ENCODE assay signal across 32 mouse cellular contexts in the genomic region with DNA sequence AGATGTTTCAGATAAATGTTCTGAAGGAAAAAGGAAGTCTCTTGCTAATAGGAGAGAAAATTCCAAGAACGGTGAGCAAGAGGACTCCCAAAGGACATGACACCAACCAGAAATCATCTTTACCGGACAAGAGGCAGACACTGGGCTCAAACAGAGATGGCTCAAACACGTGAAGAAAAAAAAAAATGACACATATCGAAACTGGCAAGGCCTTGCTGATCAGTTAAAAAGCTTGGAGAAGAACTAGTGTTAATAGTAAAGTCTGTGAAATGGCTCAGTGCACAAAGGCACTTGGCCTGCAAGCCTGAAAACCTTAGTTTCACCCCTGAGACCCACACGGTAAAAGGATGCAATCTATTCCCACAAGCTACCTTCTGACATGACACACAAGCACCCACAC. TPM values are rescaled to one million over a fixed set of nuclear protein-coding genes. Genes with fewer than 3 reads are reported as not detected.
"Had no signal": no experiment of that assay in that cellular context is flagged by ENCODE, and none has a peak within 500 bp of the region (broad histone marks: within the 10 kb centered on the region; RNA-seq: fewer than 3 reads in every experiment).

No protein-coding gene starts in this region.

- H3K27me3 ChIP-seq: embryonic facial prominence, embryonic 12.5 days; embryonic facial prominence, embryonic 13.5 days; embryonic facial prominence, embryonic 15.5 days; forebrain, embryonic 12.5 days; forebrain, embryonic 13.5 days; forebrain, embryonic 15.5 days had no signal

- ATAC-seq: forebrain, embryonic 13.5 days; forebrain, embryonic 14.5 days; forebrain, embryonic 15.5 days; forebrain, embryonic 16.5 days; forebrain, postnatal 0 days had no signal

- DNase-seq: cerebellum, adult 9-10 months; cerebellum, adult 9-11 months; cerebellum, postnatal 10 days; cerebellum, postnatal 14 days; cerebellum, postnatal 25 days; cerebellum, postnatal 36 days; embryo, embryonic 11 days; forebrain, postnatal 0 days; gastrocnemius, adult 2 months; gastrocnemius, postnatal 10 days; gastrocnemius, postnatal 14 days; gastrocnemius, postnatal 25 days; gastrocnemius, postnatal 36 days; heart, adult 18-20 months; heart, adult 2 months had no signal

- H3K9ac ChIP-seq: embryonic facial prominence, embryonic 12.5 days; embryonic facial prominence, embryonic 13.5 days; embryonic facial prominence, embryonic 15.5 days; forebrain, embryonic 12.5 days; forebrain, embryonic 13.5 days; forebrain, embryonic 15.5 days; forebrain, postnatal 0 days had no signal

- H3K27ac ChIP-seq: embryonic facial prominence, embryonic 10.5 days; embryonic facial prominence, embryonic 12.5 days; embryonic facial prominence, embryonic 13.5 days; embryonic facial prominence, embryonic 15.5 days; forebrain, embryonic 10.5 days; forebrain, embryonic 12.5 days; forebrain, embryonic 13.5 days; forebrain, embryonic 15.5 days; gastrocnemius, adult 2 months; heart, adult 2 months; heart, embryonic 10.5 days had no signal

- H3K4me3 ChIP-seq: embryonic facial prominence, embryonic 10.5 days; embryonic facial prominence, embryonic 12.5 days; embryonic facial prominence, embryonic 13.5 days; embryonic facial prominence, embryonic 15.5 days; erythroblast, embryonic 14.5 days; forebrain, embryonic 10.5 days; forebrain, embryonic 12.5 days; forebrain, embryonic 13.5 days; forebrain, embryonic 15.5 days; gastrocnemius, adult 2 months; heart, adult 2 months; heart, embryonic 10.5 days had no signal

- H3K9me3 ChIP-seq: embryonic facial prominence, embryonic 10.5 days; embryonic facial prominence, embryonic 12.5 days; embryonic facial prominence, embryonic 13.5 days; embryonic facial prominence, embryonic 15.5 days; forebrain, embryonic 10.5 days; forebrain, embryonic 12.5 days; forebrain, embryonic 13.5 days; forebrain, embryonic 15.5 days; heart, embryonic 10.5 days had no signal

- H3K4me1 ChIP-seq: embryonic facial prominence, embryonic 10.5 days; embryonic facial prominence, embryonic 12.5 days; embryonic facial prominence, embryonic 13.5 days; embryonic facial prominence, embryonic 15.5 days; forebrain, embryonic 10.5 days; forebrain, embryonic 12.5 days; forebrain, embryonic 13.5 days; forebrain, embryonic 15.5 days; heart, embryonic 10.5 days had no signal

- H3K36me3 ChIP-seq: embryonic facial prominence, embryonic 10.5 days; embryonic facial prominence, embryonic 12.5 days; embryonic facial prominence, embryonic 13.5 days; embryonic facial prominence, embryonic 15.5 days; forebrain, embryonic 10.5 days; forebrain, embryonic 12.5 days; forebrain, embryonic 15.5 days; heart, embryonic 10.5 days had no signal

- H3K4me2 ChIP-seq: embryonic facial prominence, embryonic 12.5 days; embryonic facial prominence, embryonic 13.5 days; embryonic facial prominence, embryonic 15.5 days; forebrain, embryonic 12.5 days; forebrain, embryonic 13.5 days; forebrain, embryonic 15.5 days; heart, embryonic 11.5 days had no signal

RNA-seq across cellular contexts. Expression of gene Il31ra, which starts 23.4 kb away (rescaled TPM):
- total RNA-seq: gastrocnemius, adult 18-20 months; gastrocnemius, postnatal 25 days; gastrocnemius, postnatal 36 days; heart, adult 18-20 months; heart, adult 2 months; heart, adult 8-10 months had no signal
- polyA plus RNA-seq: embryonic facial prominence, embryonic 10.5 days; embryonic facial prominence, embryonic 11.5 days; erythroblast, embryonic 14.5 days; forebrain, embryonic 10.5 days; forebrain, embryonic 11.5 days; heart, adult 2 months had no signal
